Mouse (Mus musculus) G1E-ER4 (cell line): ENCODE results near the gene Foxj1. TPM values are rescaled to one million over a fixed set of nuclear protein-coding genes. Genes with fewer than 3 reads are reported as not detected.

Experiments used
- GATA1 ChIP-seq: IDR thresholded peaks from one replicate; pipeline ENCODE4 v1.8.0; 2012; ENCODE audit warnings: low read length, inconsistent platforms
- polyA plus RNA-seq: library from polyadenylated mRNA; stranded (reverse); fragments of >175 nt; gene quantifications from 2 replicates; pipeline ENCODE4 v1.2.3, GENCODE M21; 2012

The Foxj1 gene
- polyA plus RNA-seq, 1 experiment: 0.02 TPM

GRCm38 (mm10) chr11:116292401-116292800 is 42.8 kb downstream of the Foxj1 start:
- no peak for TF ChIP-seq GATA1

GRCm38 (mm10) chr11:116290556-116290955 is 44.6 kb downstream of the Foxj1 start:
- no peak for TF ChIP-seq GATA1

DNA sequence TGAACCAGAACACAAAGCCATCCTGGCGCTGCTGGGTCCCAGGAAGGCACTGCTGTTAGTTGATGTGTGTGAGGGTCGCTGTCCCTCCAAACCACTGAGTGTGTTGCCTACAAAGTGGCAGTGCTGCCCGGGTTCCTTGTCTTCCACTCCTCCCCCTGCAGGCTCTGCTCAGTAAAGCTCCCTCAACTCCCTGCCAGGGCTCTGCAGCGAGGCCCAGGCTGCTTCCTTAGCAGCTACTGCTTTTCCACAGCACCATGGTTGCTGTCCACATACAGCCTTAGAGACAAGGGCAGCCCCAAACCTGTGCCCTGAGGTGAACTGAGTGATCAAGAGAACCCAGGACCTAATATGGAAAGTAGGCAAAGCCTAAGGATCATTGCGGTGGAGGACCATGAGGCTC is 47.8 kb downstream of the Foxj1 start:
- no peak for TF ChIP-seq GATA1

GRCm38 (mm10) chr11:116285770-116286191 is 49.4 kb downstream of the Foxj1 start:
- no peak for TF ChIP-seq GATA1

- no peak for TF ChIP-seq GATA1
These were observed 51.2 kb downstream of the Foxj1 start for GRCm38 (mm10) chr11:116283982-116284381.

GRCm38 (mm10) chr11:116282912-116283521 is 52.2 kb downstream of the Foxj1 start:
- TF ChIP-seq GATA1: no peak

GRCm38 (mm10) chr11:116282089-116282488 is 53.1 kb downstream of the Foxj1 start:
- no peak for TF ChIP-seq GATA1

GRCm38 (mm10) chr11:116281671-116282070 is 53.5 kb downstream of the Foxj1 start:
- TF ChIP-seq GATA1: no peak

- no peak for TF ChIP-seq GATA1
These were observed 54.2 kb downstream of the Foxj1 start, which contains the start of gene Galr2 for GRCm38 (mm10) chr11:116280751-116281663. TSS of gene Galr2 (plus strand) at chr11:116280939.

Other genes with a start within 250 kb of the Foxj1 start
- 591 and 669 TPM in 2 replicates for gene Wbp2, start 248.4 kb downstream of the Foxj1 start, polyA plus RNA-seq
- gene Trim47, start 208.2 kb downstream of the Foxj1 start, polyA plus RNA-seq: not detected in 2 replicates
- gene Trim65, start 204.3 kb downstream of the Foxj1 start, polyA plus RNA-seq: not detected in 2 replicates
- gene Mrpl38, start 196.5 kb downstream of the Foxj1 start, polyA plus RNA-seq: 152 and 200 TPM in 2 replicates
- gene Fbf1, start 167.2 kb downstream of the Foxj1 start, polyA plus RNA-seq: 26.9 and 34.1 TPM in 2 replicates
- 114 and 122 TPM in 2 replicates for gene Ten1, start 136.5 kb downstream of the Foxj1 start, polyA plus RNA-seq
- 1.8 and 2.5 TPM in 2 replicates for gene Acox1, start 136.4 kb downstream of the Foxj1 start, polyA plus RNA-seq
- 0.01 and 0.02 TPM in 2 replicates for gene Evpl, start 97.3 kb downstream of the Foxj1 start, polyA plus RNA-seq
- 52.4 and 70.9 TPM in 2 replicates for gene Srp68, start 61.2 kb downstream of the Foxj1 start, polyA plus RNA-seq
- not detected in 2 replicates for gene Galr2, start 54.5 kb downstream of the Foxj1 start, polyA plus RNA-seq
- 15.1 and 19.0 TPM in 2 replicates for gene Exoc7, start 28.2 kb downstream of the Foxj1 start, polyA plus RNA-seq
- gene Rnf157, start 77.6 kb upstream of the Foxj1 start, polyA plus RNA-seq: not detected in 2 replicates
- 733 and 1,549 TPM in 2 replicates for gene Ubald2, start 98.7 kb upstream of the Foxj1 start, polyA plus RNA-seq
- not detected in 2 replicates for gene Qrich2, start 130.8 kb upstream of the Foxj1 start, polyA plus RNA-seq
- gene Prpsap1, start 158.8 kb upstream of the Foxj1 start, polyA plus RNA-seq: 76.5 and 115 TPM in 2 replicates
- gene Sphk1, start 195.5 kb upstream of the Foxj1 start, polyA plus RNA-seq: 206 and 262 TPM in 2 replicates
- 26.2 and 27.8 TPM in 2 replicates for gene Ube2o, start 246.0 kb upstream of the Foxj1 start, polyA plus RNA-seq